Mouse (Mus musculus) heart, embryonic 14.5 days (tissue): Measurements from ENCODE around the gene Fn1. TPM values are rescaled to one million over a fixed set of nuclear protein-coding genes. Genes with fewer than 3 reads are reported as not detected.

Experiments used
- ATAC-seq: fragments of 200-750 bp; cut with Nextera tagmentation; 2 replicates; pipeline ENCODE4 v1.8.0; 2017; ENCODE audit warnings: low read depth, moderate TSS enrichment; ENCODE audit not compliant: insufficient number of reproducible peaks, insufficient read depth, low FRiP score
- H3K27ac ChIP-seq, 2 experiments: fragments of 200-500 bp in 1 of 2; fragments of 300-500 bp in 1 of 2; sonication (generic) in 1 of 2; replicated peaks in 1 of 2; 2 replicates each; pipeline ENCODE4 v1.5.1; 2012 to 2014; ENCODE audit warnings: low read depth in 2 of 2, low read length in 2 of 2, control low read depth in 1 of 2, mild to moderate bottlenecking in 1 of 2, mixed read lengths in 1 of 2; ENCODE audit not compliant: control insufficient read depth in 1 of 2, insufficient read depth in 1 of 2
- H3K27me3 ChIP-seq: fragments of 300-500 bp; sonication (generic); 2 replicates; pipeline ENCODE4 v1.6.1; 2014; ENCODE audit warnings: mild to moderate bottlenecking, low read length, control low read depth; ENCODE audit not compliant: control insufficient read depth, insufficient read depth
- H3K36me3 ChIP-seq: fragments of 300-500 bp; sonication (generic); 2 replicates; pipeline ENCODE4 v1.6.1; 2014; ENCODE audit warnings: mild to moderate bottlenecking, control low read depth, low read length, mixed read lengths; ENCODE audit not compliant: control insufficient read depth, insufficient read depth
- H3K4me1 ChIP-seq, 2 experiments: fragments of 200-500 bp in 1 of 2; fragments of 300-500 bp in 1 of 2; sonication (generic) in 1 of 2; 2 replicates each; pipeline ENCODE4 v1.6.1; 2012 to 2014; ENCODE audit warnings: low read length in 2 of 2, control low read depth in 1 of 2, mixed read lengths in 1 of 2; ENCODE audit not compliant: control insufficient read depth in 2 of 2, insufficient read depth in 2 of 2
- H3K4me2 ChIP-seq: fragments of 300-500 bp; sonication (generic); 2 replicates; pipeline ENCODE4 v1.6.1; 2014; ENCODE audit warnings: mild to moderate bottlenecking, low read length
- H3K4me3 ChIP-seq, 2 experiments: fragments of 200-500 bp in 1 of 2; fragments of 300-500 bp in 1 of 2; sonication (generic) in 1 of 2; 2 replicates each; pipeline ENCODE4 v1.5.1; 2012 to 2014; ENCODE audit warnings: low read length in 2 of 2, mild to moderate bottlenecking in 2 of 2, control low read depth in 1 of 2, low read depth in 1 of 2, moderate library complexity in 1 of 2; ENCODE audit not compliant: control insufficient read depth in 1 of 2, insufficient read depth in 1 of 2
- H3K9ac ChIP-seq: fragments of 300-500 bp; sonication (generic); 2 replicates; pipeline ENCODE4 v1.6.1; 2014; ENCODE audit warnings: mild to moderate bottlenecking, low read length
- H3K9me3 ChIP-seq: fragments of 300-500 bp; sonication (generic); 2 replicates; pipeline ENCODE4 v1.6.1; 2016; ENCODE audit warnings: low read length, control low read depth; ENCODE audit not compliant: control insufficient read depth
- WGBS: fragments of 180-500 bp; shearing (Covaris S2); extraction: QIAGEN DNeasy Blood & Tissue Kit; methylation state at CpG from one replicate; pipeline ENCODE4 v1.1.7; 2014; 5-methylcytosine and 5-hydroxymethylcytosine counted together
- polyA plus RNA-seq: library from polyadenylated mRNA; unstranded; fragments of >200 nt; fragmentation: Nextera tagmentation; extraction: Ambion mirVana; gene quantifications from 2 replicates; pipeline ENCODE4 v1.2.1, GENCODE M21; 2014

Gene Fn1
- polyA plus RNA-seq, 1 experiment from 2014 or later = 242 TPM

- no peaks in the 10 kb centered on the region for H3K4me1 ChIP-seq
- no peak overlapping the region for H3K4me2 ChIP-seq
- H3K27ac ChIP-seq = no peak overlapping the region
- no peak for ATAC-seq
- H3K9ac ChIP-seq = no peak overlapping the region
- H3K4me3 ChIP-seq = no peak overlapping the region
- no peaks in the 10 kb centered on the region for H3K9me3 ChIP-seq
- H3K27me3 ChIP-seq = no peaks in the 10 kb centered on the region
- H3K36me3 ChIP-seq = peaks cover 98% of the 10 kb centered on the region
- 85% methylated on average over 6 of the region's 6 CpGs for WGBS
These were observed 29.4 kb downstream of the Fn1 start for GRCm38 (mm10) chr1:71623625-71624024.

GRCm38 (mm10) chr1:71621526-71621925 lies 31.5 kb downstream of the Fn1 start:
- Histone ChIP-seq H3K9ac (no peak overlapping the region), H3K36me3 (peaks cover 98% of the 10 kb centered on the region), H3K27ac (no peak overlapping the region), H3K4me3 (no peak overlapping the region), H3K9me3 (no peaks in the 10 kb centered on the region), H3K27me3 (no peaks in the 10 kb centered on the region), H3K4me2 (no peak overlapping the region), H3K4me1 (no peaks in the 10 kb centered on the region)
- WGBS = 88% methylated on average over 2 of the region's 2 CpGs
- no peak for ATAC-seq

- ATAC-seq = no peak
- no peak overlapping the region for H3K9ac ChIP-seq
- no peak overlapping the region for H3K4me2 ChIP-seq
- WGBS = 74% methylated on average over 8 of the region's 8 CpGs
- no peaks in the 10 kb centered on the region for H3K4me1 ChIP-seq
- no peak overlapping the region for H3K4me3 ChIP-seq
- no peak overlapping the region for H3K27ac ChIP-seq
- H3K9me3 ChIP-seq = no peaks in the 10 kb centered on the region
- no peaks in the 10 kb centered on the region for H3K27me3 ChIP-seq
- peaks cover 100% of the 10 kb centered on the region for H3K36me3 ChIP-seq
These were observed 38.3 kb downstream of the Fn1 start for GRCm38 (mm10) chr1:71614545-71615246.

GRCm38 (mm10) chr1:71612256-71612655 lies 40.7 kb downstream of the Fn1 start:
- H3K4me2 ChIP-seq = no peak overlapping the region
- H3K36me3 ChIP-seq = peaks cover 97% of the 10 kb centered on the region
- no peaks in the 10 kb centered on the region for H3K27me3 ChIP-seq
- H3K9ac ChIP-seq = no peak overlapping the region
- 92% methylated on average over 21 of the region's 21 CpGs for WGBS
- no peaks in the 10 kb centered on the region for H3K4me1 ChIP-seq
- H3K4me3 ChIP-seq = no peak overlapping the region
- H3K27ac ChIP-seq = no peak overlapping the region
- ATAC-seq = no peak
- no peaks in the 10 kb centered on the region for H3K9me3 ChIP-seq

- Histone ChIP-seq H3K27me3 (no peaks in the 10 kb centered on the region), H3K4me1 (no peaks in the 10 kb centered on the region), H3K36me3 (peaks cover 97% of the 10 kb centered on the region), H3K4me2 (no peak overlapping the region), H3K9ac (no peak overlapping the region), H3K9me3 (no peaks in the 10 kb centered on the region), H3K27ac (no peak overlapping the region), H3K4me3 (no peak overlapping the region)
- ATAC-seq = no peak
- 82% methylated on average over 5 of the region's 5 CpGs for WGBS
These were observed 43.1 kb downstream of the Fn1 start for GRCm38 (mm10) chr1:71609916-71610315.

GRCm38 (mm10) chr1:71609057-71609775 lies 43.8 kb downstream of the Fn1 start:
- H3K4me3 ChIP-seq = no peak overlapping the region
- peaks cover 96% of the 10 kb centered on the region for H3K36me3 ChIP-seq
- ATAC-seq = no peak
- 94% methylated on average over 37 of the region's 37 CpGs for WGBS
- H3K4me2 ChIP-seq = no peak overlapping the region
- H3K4me1 ChIP-seq = no peaks in the 10 kb centered on the region
- no peaks in the 10 kb centered on the region for H3K27me3 ChIP-seq
- no peak overlapping the region for H3K27ac ChIP-seq
- H3K9me3 ChIP-seq = no peaks in the 10 kb centered on the region
- no peak overlapping the region for H3K9ac ChIP-seq

GRCm38 (mm10) chr1:71606600-71607325 lies 46.2 kb downstream of the Fn1 start:
- H3K9me3 ChIP-seq = no peaks in the 10 kb centered on the region
- H3K27ac ChIP-seq = no peak overlapping the region
- ATAC-seq = no peak
- H3K9ac ChIP-seq = no peak overlapping the region
- H3K36me3 ChIP-seq = peaks cover 96% of the 10 kb centered on the region
- no peak overlapping the region for H3K4me3 ChIP-seq
- WGBS = 93% methylated on average over 8 of the region's 8 CpGs
- H3K4me2 ChIP-seq = no peak overlapping the region
- no peaks in the 10 kb centered on the region for H3K27me3 ChIP-seq
- H3K4me1 ChIP-seq = no peaks in the 10 kb centered on the region
